Mouse (Mus musculus) liver, postnatal 0 days (tissue): ENCODE results near the gene Cuzd1.

Source experiments
- CTCF ChIP-seq: sonication (generic); IDR thresholded peaks from 2 replicates; pipeline ENCODE4 v1.5.1; 2016; ENCODE audit warnings: antibody characterized with exemption, low read depth
- EP300 ChIP-seq: IDR thresholded peaks from 2 replicates; pipeline ENCODE4 v1.6.1; 2016; ENCODE audit warnings: antibody characterized with exemption, low read depth, mild to moderate bottlenecking

GRCm38 (mm10) chr7:131318340-131318739 lies 3.8 kb downstream of the Cuzd1 start:
- TF ChIP-seq CTCF (no peak), EP300 (no peak)
